20 mouse cellular contexts compared by ENCODE assay signal in the genomic region with DNA sequence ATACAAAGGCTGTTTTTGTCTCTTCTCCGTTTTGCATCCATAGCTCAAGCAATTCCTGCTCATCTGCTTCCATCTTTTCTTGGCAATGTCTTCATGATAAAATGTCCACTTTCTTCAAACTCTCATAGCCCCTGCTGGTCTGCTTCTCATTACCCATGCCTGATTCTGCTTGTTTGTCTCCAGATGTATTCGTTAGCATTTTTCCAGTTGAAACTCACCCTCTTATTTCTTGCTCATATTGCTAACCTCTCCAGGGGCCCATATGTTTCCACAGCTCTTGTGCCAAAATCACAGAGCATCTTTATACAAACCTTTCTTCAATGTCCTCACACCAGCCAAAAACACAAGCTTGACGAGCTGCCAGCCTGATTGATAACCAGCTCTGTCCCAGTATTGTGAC.
DNase-seq lines count a peak whose midpoint lies in the region; ATAC-seq lines count a peak whose summit lies in the region.
"Had no signal": no experiment of that assay in that cellular context is flagged by ENCODE, and none has a peak within 500 bp of the region (broad histone marks: within the 10 kb centered on the region; RNA-seq: fewer than 3 reads in every experiment).

No protein-coding gene starts in this region.

- ATAC-seq in forebrain, embryonic 15.5 days (replicated peaks) = no peak
- no peak for ATAC-seq in forebrain, embryonic 11.5 days (replicated peaks; ENCODE audit: low FRiP score)
- ATAC-seq: CD4-positive, CD25-positive, alpha-beta regulatory T cell, adult 4 months; inflammation-experienced regulatory T-cells, adult 6 months; intestine, postnatal 0 days had no signal

- DNase-seq in forebrain, embryonic 11.5 days (ENCODE audit: low spot score) = no peak
- peak; percentile 6 for DNase-seq in left cerebral cortex, postnatal 4 days
- DNase-seq in left cerebral cortex, postnatal 36 days (ENCODE audit: low spot score in 2 of 2) = no peak
- DNase-seq in brain, adult 2 months (ENCODE audit: low read depth, low spot score) = peak; percentile 2
- no peak for DNase-seq in adrenal gland, postnatal 10 days
- DNase-seq: adrenal gland, postnatal 14 days; cerebellum, adult 2 months; cerebellum, postnatal 25 days; gastrocnemius, postnatal 36 days; heart, adult 11 months; heart, postnatal 4 days; kidney, adult 8-10 months had no signal

- no peak overlapping the region for H3K4me2 ChIP-seq in forebrain, embryonic 15.5 days (replicated peaks)
- no peak overlapping the region for H3K4me2 ChIP-seq in forebrain, embryonic 11.5 days (ENCODE audit: low read depth, low read length, severe bottlenecking)
- H3K4me2 ChIP-seq: embryonic facial prominence, embryonic 13.5 days; heart, embryonic 13.5 days; hindbrain, embryonic 15.5 days had no signal

- H3K36me3 ChIP-seq in forebrain, embryonic 15.5 days = no peaks in the 10 kb centered on the region
- H3K36me3 ChIP-seq in forebrain, embryonic 11.5 days (ENCODE audit: control insufficient read depth, insufficient read depth, low read length) = no peaks in the 10 kb centered on the region
- H3K36me3 ChIP-seq: embryonic facial prominence, embryonic 13.5 days; G1E; heart, embryonic 13.5 days; hindbrain, embryonic 15.5 days had no signal

- WGBS in forebrain, embryonic 15.5 days = 37% methylated on average over 3 of the region's 3 CpGs
- 74% methylated on average over 3 of the region's 3 CpGs for WGBS in forebrain, embryonic 11.5 days

- 0 out of 2 replicates have a peak overlapping the region, but pooled peaks have one; percentile 11 for H3K27ac ChIP-seq in forebrain, embryonic 15.5 days (replicated peaks)
- no peak overlapping the region for H3K27ac ChIP-seq in forebrain, embryonic 11.5 days (ENCODE audit: low read depth, low read length)
- H3K27ac ChIP-seq: embryonic facial prominence, embryonic 13.5 days; heart, embryonic 13.5 days; hindbrain, embryonic 15.5 days had no signal

- H3K4me1 ChIP-seq in forebrain, embryonic 15.5 days = peaks cover 4% of the 10 kb centered on the region; the same call in 1 of the 2 replicates
- no peaks in the 10 kb centered on the region for H3K4me1 ChIP-seq in forebrain, embryonic 11.5 days (replicated peaks; ENCODE audit: control insufficient read depth, insufficient read depth, low read length)
- H3K4me1 ChIP-seq: heart, embryonic 13.5 days; hindbrain, embryonic 15.5 days had no signal

- H3K27me3 ChIP-seq in forebrain, embryonic 15.5 days = no peaks in the 10 kb centered on the region
- no peaks in the 10 kb centered on the region for H3K27me3 ChIP-seq in forebrain, embryonic 11.5 days (ENCODE audit: control insufficient read depth, insufficient read depth, low read length)
- H3K27me3 ChIP-seq: embryonic facial prominence, embryonic 13.5 days; heart, embryonic 13.5 days; hindbrain, embryonic 15.5 days had no signal

- H3K4me3 ChIP-seq in forebrain, embryonic 15.5 days = no peak overlapping the region
- no peak overlapping the region for H3K4me3 ChIP-seq in forebrain, embryonic 11.5 days (ENCODE audit: low read depth, low read length)
- H3K4me3 ChIP-seq: embryonic facial prominence, embryonic 13.5 days; heart, embryonic 13.5 days; hindbrain, embryonic 15.5 days had no signal

- intact Hi-C loops in left cerebral cortex, postnatal 4 days (cut with DNase I) = no loop called here
- intact Hi-C loops in left cerebral cortex, postnatal 36 days (cut with DNase I) = no loop called here

- no peak overlapping the region for H3K9ac ChIP-seq in forebrain, embryonic 15.5 days (replicated peaks)
- no peak overlapping the region for H3K9ac ChIP-seq in forebrain, embryonic 11.5 days (ENCODE audit: low read length)
- H3K9ac ChIP-seq: embryonic facial prominence, embryonic 13.5 days; heart, embryonic 13.5 days; hindbrain, embryonic 15.5 days had no signal

- H3K9me3 ChIP-seq in forebrain, embryonic 15.5 days = no peaks in the 10 kb centered on the region
- no peaks in the 10 kb centered on the region for H3K9me3 ChIP-seq in forebrain, embryonic 11.5 days (ENCODE audit: control insufficient read depth, low read length)
- H3K9me3 ChIP-seq: embryonic facial prominence, embryonic 13.5 days; heart, embryonic 13.5 days; hindbrain, embryonic 15.5 days had no signal

Comparison
In these comparisons a context has a peak if more than half of its experiments do, and no peak if none do; other contexts are left out.
1. DNase-seq: peak in left cerebral cortex, postnatal 4 days (single experiment) and brain, adult 2 months (single experiment); none in forebrain, embryonic 11.5 days (single experiment), left cerebral cortex, postnatal 36 days (0 of 2) and adrenal gland, postnatal 10 days (single experiment).